Mouse (Mus musculus) CH12.LX (cell line): ENCODE data around the gene Stk32b. TPM values are rescaled to one million over a fixed set of nuclear protein-coding genes. Genes with fewer than 3 reads are reported as not detected.

Source experiments
- DNase-seq: peaks from one replicate; pipeline ENCODE4 v3.0.0-alpha.2; 2013; ENCODE audit errors: extremely low read depth
- H3K27ac ChIP-seq: 2 replicates; pipeline ENCODE4 v1.5.1; 2012; ENCODE audit warnings: low read depth, mild to moderate bottlenecking, control low read depth, moderate library complexity; ENCODE audit not compliant: insufficient read depth
- H3K27me3 ChIP-seq: replicated peaks from 2 replicates; pipeline ENCODE3; 2012; ENCODE audit warnings: inconsistent platforms
- H3K36me3 ChIP-seq, 2 experiments: replicated peaks in 1 of 2; 2 replicates each; pipeline versions ENCODE3 to v1.6.1; 2012; ENCODE audit warnings: inconsistent platforms in 1 of 2, low read length in 1 of 2, mild to moderate bottlenecking in 1 of 2, mixed read lengths in 1 of 2, moderate library complexity in 1 of 2; ENCODE audit not compliant: control insufficient read depth in 1 of 2, insufficient read depth in 1 of 2
- H3K4me1 ChIP-seq, 2 experiments: 2 replicates each; pipeline ENCODE4 v1.6.1; 2012; ENCODE audit warnings: inconsistent platforms in 1 of 2, moderate library complexity in 1 of 2; ENCODE audit not compliant: insufficient read depth in 2 of 2, control insufficient read depth in 1 of 2
- H3K4me2 ChIP-seq: 2 replicates; pipeline ENCODE4 v1.6.1; 2012; ENCODE audit warnings: low read depth, mild to moderate bottlenecking, control low read depth; ENCODE audit not compliant: poor library complexity, insufficient read depth, severe bottlenecking
- H3K4me3 ChIP-seq, 3 experiments: fragments of 150-350 bp in 1 of 3; sonication (generic) in 1 of 3; replicated peaks in 1 of 3; 2 replicates each; pipeline versions ENCODE3 to v1.5.1; 2011 to 2012; ENCODE audit warnings: low read depth in 2 of 3, low read length in 2 of 3, mild to moderate bottlenecking in 2 of 3, moderate library complexity in 2 of 3, control low read depth in 1 of 3, improper control_type of control experiment in 1 of 3, inconsistent platforms in 1 of 3, mixed read lengths in 1 of 3; ENCODE audit not compliant: poor library complexity in 1 of 3
- H3K79me2 ChIP-seq: replicated peaks from 2 replicates; pipeline ENCODE4 v1.6.1; 2012; ENCODE audit warnings: mild to moderate bottlenecking, moderate library complexity; ENCODE audit not compliant: control insufficient read depth, poor library complexity, insufficient read depth, severe bottlenecking; ENCODE audit errors: extremely low read depth
- H3K9ac ChIP-seq: 2 replicates; pipeline ENCODE4 v1.6.1; 2012; ENCODE audit warnings: low read depth, mild to moderate bottlenecking, control low read depth, moderate library complexity; ENCODE audit not compliant: insufficient read depth
- H3K9me3 ChIP-seq: replicated peaks from 2 replicates; pipeline ENCODE3; 2012; ENCODE audit warnings: low read length, inconsistent platforms, mixed read lengths
- EP300 ChIP-seq: IDR thresholded peaks from 2 replicates; pipeline ENCODE4 v1.6.1; 2011; ENCODE audit warnings: low read length, improper control_type of control experiment
- GABPA ChIP-seq: IDR thresholded peaks from 2 replicates; pipeline ENCODE4 v1.6.1; 2012; ENCODE audit warnings: low read depth, low read length, improper control_type of control experiment, inconsistent platforms; ENCODE audit not compliant: insufficient replicate concordance
- JUN ChIP-seq: IDR thresholded peaks from 2 replicates; pipeline ENCODE4 v1.6.1; 2011; ENCODE audit warnings: low read depth, mild to moderate bottlenecking, low read length, improper control_type of control experiment, moderate library complexity; ENCODE audit not compliant: insufficient read depth
- MAFK ChIP-seq: IDR thresholded peaks from 2 replicates; pipeline ENCODE4 v1.6.1; 2011; ENCODE audit warnings: low read length, improper control_type of control experiment; ENCODE audit not compliant: insufficient replicate concordance
- MAX ChIP-seq: IDR thresholded peaks from 2 replicates; pipeline ENCODE4 v1.6.1; 2011; ENCODE audit warnings: low read length, improper control_type of control experiment
- MAZ ChIP-seq: IDR thresholded peaks from 2 replicates; pipeline ENCODE4 v1.6.1; 2012; ENCODE audit warnings: low read depth, mild to moderate bottlenecking, inconsistent platforms, low read length, improper control_type of control experiment, moderate library complexity
- MXI1 ChIP-seq: IDR thresholded peaks from 2 replicates; pipeline ENCODE4 v1.6.1; 2011; ENCODE audit warnings: mild to moderate bottlenecking, low read depth, low read length, improper control_type of control experiment
- NELFE ChIP-seq: IDR thresholded peaks from 2 replicates; pipeline ENCODE4 v1.6.1; 2011; ENCODE audit warnings: low read depth, low read length, improper control_type of control experiment
- NRF1 ChIP-seq: IDR thresholded peaks from 2 replicates; pipeline ENCODE4 v1.6.1; 2014; ENCODE audit warnings: low read depth, mild to moderate bottlenecking, inconsistent platforms, low read length, improper control_type of control experiment, moderate library complexity
- POLR2A ChIP-seq: IDR thresholded peaks from 2 replicates; pipeline ENCODE4 v1.6.1; 2011; ENCODE audit warnings: low read depth, mild to moderate bottlenecking, improper control_type of control experiment, low read length
- RAD21 ChIP-seq: IDR thresholded peaks from 2 replicates; pipeline ENCODE4 v1.6.1; 2011; ENCODE audit warnings: low read depth, mild to moderate bottlenecking, low read length, improper control_type of control experiment, moderate library complexity
- SIN3A ChIP-seq: IDR thresholded peaks from 2 replicates; pipeline ENCODE4 v1.6.1; 2012; ENCODE audit warnings: low read length, improper control_type of control experiment, inconsistent platforms
- UBTF ChIP-seq: IDR thresholded peaks from 2 replicates; pipeline ENCODE4 v1.6.1; 2012; ENCODE audit warnings: low read depth, mild to moderate bottlenecking, inconsistent platforms, low read length, improper control_type of control experiment, moderate library complexity
- USF1 ChIP-seq: IDR thresholded peaks from 2 replicates; pipeline ENCODE4 v1.6.1; 2014; ENCODE audit warnings: low read depth, mild to moderate bottlenecking, inconsistent platforms, low read length, improper control_type of control experiment
- ZC3H11A ChIP-seq: IDR thresholded peaks from 2 replicates; pipeline ENCODE4 v1.6.1; 2012; ENCODE audit warnings: low read depth, mild to moderate bottlenecking, inconsistent platforms, low read length, improper control_type of control experiment
- ZKSCAN1 ChIP-seq: IDR thresholded peaks from 2 replicates; pipeline ENCODE4 v1.6.1; 2012; ENCODE audit warnings: low read depth, inconsistent platforms, low read length, improper control_type of control experiment, borderline replicate concordance
- ZNF384 ChIP-seq: IDR thresholded peaks from 2 replicates; pipeline ENCODE4 v1.6.1; 2012; ENCODE audit warnings: low read depth, low read length, improper control_type of control experiment, inconsistent platforms
- dilution Hi-C: fragments of 300-500 bp; cut with MboI; formaldehyde crosslinking; loops from 2 replicates; pipeline ENCODE4 v1.14.3; 2020; ENCODE audit warnings: low sequenced_read_pairs; ENCODE audit not compliant: extremely low pct_unique_long_range_greater_than_20kb, extremely low pct_ligation_motif_present
- in situ Hi-C: fragments of 300-500 bp; cut with MboI; formaldehyde crosslinking; loops from 3 replicates; pipeline ENCODE4 v1.14.3; 2019; ENCODE audit warnings: low sequenced_read_pairs, low pct_ligation_motif_present, low pct_unique_long_range_greater_than_20kb, mixed read lengths
- polyA plus RNA-seq: library from polyadenylated mRNA; unstranded; fragments of >175 nt; gene quantifications from 2 replicates; pipeline ENCODE4 v1.2.1, GENCODE M21; 2012; ENCODE audit warnings: low read depth; ENCODE audit not compliant: insufficient read length
- total RNA-seq, 2 experiments: library from RNA; depleted of rRNA; stranded (reverse); fragments of 300-350 nt in 1 of 2; fragments of >200 nt in 1 of 2; gene quantifications; 2 replicates each; pipeline ENCODE4 v1.2.3; 2012 to 2014

Gene Stk32b
- total and polyA plus RNA-seq, 3 experiments, result not detected

DNA sequence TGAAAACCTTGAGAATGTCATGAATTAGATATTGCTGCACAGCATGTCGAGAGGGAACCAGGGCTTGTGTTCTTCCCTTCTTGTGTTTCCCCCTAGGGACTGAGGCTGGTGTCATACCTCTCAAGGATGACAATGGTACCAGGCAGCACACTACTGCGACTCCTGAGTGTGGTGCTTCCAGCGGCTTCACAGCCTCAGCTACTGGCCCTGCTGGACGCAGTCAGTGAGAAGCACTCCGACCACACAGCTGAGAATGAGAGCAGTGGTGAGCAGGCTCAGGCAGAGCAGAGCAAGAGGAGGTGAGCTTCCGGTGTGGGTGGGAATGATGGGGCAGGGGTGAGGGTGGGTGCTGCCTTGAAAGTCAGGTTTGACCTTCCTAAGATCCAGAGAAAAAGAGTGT lies 297.9 kb downstream of the Stk32b start:
- H3K4me3 ChIP-seq, result no peak overlapping the region
- H3K27ac ChIP-seq, result no peak overlapping the region
- TF ChIP-seq EP300 (no peak), NELFE (no peak), MAX (no peak), ZKSCAN1 (no peak), USF1 (no peak), ZC3H11A (no peak), MXI1 (no peak), SIN3A (no peak), POLR2A (no peak), MAZ (no peak), ZNF384 (no peak), MAFK (no peak), UBTF (no peak), JUN (no peak), GABPA (no peak), NRF1 (no peak), RAD21 (no peak)
- in situ Hi-C loops, result no loop called here
- no peaks in the 10 kb centered on the region for H3K4me1 ChIP-seq
- no peaks in the 10 kb centered on the region for H3K79me2 ChIP-seq
- no peak overlapping the region for H3K4me2 ChIP-seq
- H3K9me3 ChIP-seq, result no peaks in the 10 kb centered on the region
- DNase-seq, result no peak
- dilution Hi-C loops, result no loop called here
- no peaks in the 10 kb centered on the region for H3K36me3 ChIP-seq
- H3K9ac ChIP-seq, result no peak overlapping the region
- H3K27me3 ChIP-seq, result peaks cover 61% of the 10 kb centered on the region

Other genes starting within 250 kb of the Stk32b start
- not detected in 2 replicates for gene Cytl1, start 18.3 kb upstream of the Stk32b start, total RNA-seq (2012; rRNA removed)
- gene Cytl1, start 18.3 kb upstream of the Stk32b start, total RNA-seq (2014; rRNA removed), result not detected in 2 replicates
- gene Cytl1, start 18.3 kb upstream of the Stk32b start, polyA plus RNA-seq, result not detected in 2 replicates
- gene Msx1, start 107.4 kb upstream of the Stk32b start, total RNA-seq (2012; rRNA removed), result not detected in 2 replicates
- gene Msx1, start 107.4 kb upstream of the Stk32b start, total RNA-seq (2014; rRNA removed), result not detected in 2 replicates
- gene Msx1, start 107.4 kb upstream of the Stk32b start, polyA plus RNA-seq, result not detected in 2 replicates